Mouse (Mus musculus) MEL (cell line): ENCODE measurements around the gene Olfr273. TPM values are rescaled to one million over a fixed set of nuclear protein-coding genes. Genes with fewer than 3 reads are reported as not detected.

Experiments
- DNase-seq: peaks from one replicate; pipeline ENCODE4 v3.0.0; 2011; ENCODE audit warnings: low read depth, low spot score
- H3K27ac ChIP-seq: 2 replicates; pipeline ENCODE4 v1.5.1; 2012; ENCODE audit warnings: low read depth, mild to moderate bottlenecking, control low read depth, low read length, moderate library complexity; ENCODE audit not compliant: control insufficient read depth
- H3K27me3 ChIP-seq, 2 experiments: fragments of 150-350 bp in 1 of 2; sonication (generic) in 1 of 2; 2 replicates each; pipeline ENCODE4 v1.6.1; 2012; ENCODE audit warnings: low read length in 2 of 2, mild to moderate bottlenecking in 2 of 2, improper control_type of control experiment in 1 of 2, moderate library complexity in 1 of 2; ENCODE audit not compliant: insufficient read depth in 2 of 2, control insufficient read depth in 1 of 2
- H3K36me3 ChIP-seq, 2 experiments: 2 replicates each; pipeline ENCODE4 v1.6.1; 2012 to 2014; ENCODE audit warnings: low read length in 2 of 2, improper control_type of control experiment in 1 of 2, inconsistent platforms in 1 of 2, mild to moderate bottlenecking in 1 of 2; ENCODE audit not compliant: insufficient read depth in 2 of 2, control insufficient read depth in 1 of 2
- H3K4me1 ChIP-seq, 2 experiments: fragments of 150-350 bp in 1 of 2; sonication (generic) in 1 of 2; 2 replicates each; pipeline ENCODE4 v1.6.1; 2012; ENCODE audit warnings: low read length in 2 of 2, improper control_type of control experiment in 1 of 2, mild to moderate bottlenecking in 1 of 2; ENCODE audit not compliant: insufficient read depth in 2 of 2, control insufficient read depth in 1 of 2
- H3K4me3 ChIP-seq, 2 experiments: fragments of 150-350 bp in 1 of 2; sonication (generic) in 1 of 2; 2 replicates each; pipeline ENCODE4 v1.5.1; 2012; ENCODE audit warnings: low read depth in 2 of 2, low read length in 2 of 2, mild to moderate bottlenecking in 2 of 2, moderate library complexity in 2 of 2, control low read depth in 1 of 2, improper control_type of control experiment in 1 of 2; ENCODE audit not compliant: control insufficient read depth in 1 of 2, insufficient read depth in 1 of 2
- H3K79me2 ChIP-seq: 2 replicates; pipeline ENCODE4 v1.6.1; 2012; ENCODE audit warnings: mild to moderate bottlenecking, low read length, moderate library complexity; ENCODE audit not compliant: control insufficient read depth, poor library complexity, insufficient read depth
- H3K9ac ChIP-seq: 2 replicates; pipeline ENCODE4 v1.6.1; 2012; ENCODE audit warnings: low read depth, mild to moderate bottlenecking, control low read depth, low read length, moderate library complexity; ENCODE audit not compliant: control insufficient read depth, poor library complexity, severe bottlenecking
- H3K9me3 ChIP-seq: fragments of 150-350 bp; sonication (generic); replicated peaks from 2 replicates; pipeline ENCODE4 v1.6.1; 2012; ENCODE audit warnings: mild to moderate bottlenecking, low read length, improper control_type of control experiment, moderate library complexity; ENCODE audit not compliant: insufficient read depth
- CHD2 ChIP-seq: IDR thresholded peaks from 2 replicates; pipeline ENCODE4 v1.6.1; 2011; ENCODE audit warnings: low read length, improper control_type of control experiment
- CTCF ChIP-seq, 3 experiments: IDR thresholded peaks in 2 of 3; conservative IDR thresholded peaks in 1 of 3; 2 replicates each; pipeline ENCODE4 v1.5.1; 2011 to 2012; ENCODE audit warnings: low read length in 3 of 3, low read depth in 2 of 3, mild to moderate bottlenecking in 2 of 3, improper control_type of control experiment in 1 of 3, inconsistent platforms in 1 of 3, mixed read lengths in 1 of 3, moderate library complexity in 1 of 3; ENCODE audit not compliant: control insufficient read depth in 1 of 3, insufficient read depth in 1 of 3, poor library complexity in 1 of 3, severe bottlenecking in 1 of 3
- E2F4 ChIP-seq: IDR thresholded peaks from 2 replicates; pipeline ENCODE4 v1.6.1; 2011; ENCODE audit warnings: low read depth, low read length, improper control_type of control experiment, borderline replicate concordance
- ELF1 ChIP-seq: IDR thresholded peaks from 2 replicates; pipeline ENCODE4 v1.6.1; 2014; ENCODE audit warnings: low read depth, mild to moderate bottlenecking, inconsistent platforms, low read length, improper control_type of control experiment, moderate library complexity
- EP300 ChIP-seq, 2 experiments: IDR thresholded peaks; 2 replicates each; pipeline ENCODE4 v1.6.1; 2011; ENCODE audit warnings: improper control_type of control experiment in 2 of 2, low read length in 2 of 2, low read depth in 1 of 2, mild to moderate bottlenecking in 1 of 2
- ETS1 ChIP-seq: IDR thresholded peaks from 2 replicates; pipeline ENCODE4 v1.6.1; 2012; ENCODE audit warnings: low read depth, mild to moderate bottlenecking, inconsistent platforms, low read length, improper control_type of control experiment, moderate library complexity
- GATA1 ChIP-seq: IDR thresholded peaks from 2 replicates; pipeline ENCODE4 v1.6.1; 2011; ENCODE audit warnings: low read depth, low read length, improper control_type of control experiment
- JUND ChIP-seq: IDR thresholded peaks from 2 replicates; pipeline ENCODE4 v1.6.1; 2011; ENCODE audit warnings: low read depth, mild to moderate bottlenecking, improper control_type of control experiment, low read length
- MAFK ChIP-seq: IDR thresholded peaks from 2 replicates; pipeline ENCODE4 v1.6.1; 2011; ENCODE audit warnings: low read depth, mild to moderate bottlenecking, low read length, improper control_type of control experiment, borderline replicate concordance
- MAX ChIP-seq: IDR thresholded peaks from 2 replicates; pipeline ENCODE4 v1.6.1; 2011; ENCODE audit warnings: low read length, improper control_type of control experiment
- MAZ ChIP-seq: IDR thresholded peaks from 2 replicates; pipeline ENCODE4 v1.6.1; 2012; ENCODE audit warnings: low read depth, mild to moderate bottlenecking, inconsistent platforms, low read length, improper control_type of control experiment
- MYB ChIP-seq: IDR thresholded peaks from 2 replicates; pipeline ENCODE4 v1.6.1; 2011; ENCODE audit warnings: mild to moderate bottlenecking, low read depth, low read length, improper control_type of control experiment
- MYC ChIP-seq: IDR thresholded peaks from 2 replicates; pipeline ENCODE4 v1.6.1; 2011; ENCODE audit warnings: low read depth, mild to moderate bottlenecking, low read length, improper control_type of control experiment, moderate library complexity
- NELFE ChIP-seq: IDR thresholded peaks from 2 replicates; pipeline ENCODE4 v1.6.1; 2011; ENCODE audit warnings: low read depth, low read length, improper control_type of control experiment
- NRF1 ChIP-seq: IDR thresholded peaks from 2 replicates; pipeline ENCODE4 v1.6.1; 2014; ENCODE audit warnings: low read depth, mild to moderate bottlenecking, inconsistent platforms, low read length, improper control_type of control experiment, moderate library complexity; ENCODE audit not compliant: poor library complexity, insufficient read depth, severe bottlenecking
- RCOR1 ChIP-seq: IDR thresholded peaks from 2 replicates; pipeline ENCODE4 v1.6.1; 2012; ENCODE audit warnings: low read depth, mild to moderate bottlenecking, inconsistent platforms, low read length, improper control_type of control experiment
- SIN3A ChIP-seq: IDR thresholded peaks from 2 replicates; pipeline ENCODE4 v1.6.1; 2012; ENCODE audit warnings: low read length, improper control_type of control experiment, inconsistent platforms
- SMC3 ChIP-seq: IDR thresholded peaks from 2 replicates; pipeline ENCODE4 v1.6.1; 2011; ENCODE audit warnings: low read depth, low read length, improper control_type of control experiment
- TCF12 ChIP-seq: IDR thresholded peaks from 2 replicates; pipeline ENCODE4 v1.6.1; 2014; ENCODE audit warnings: low read depth, mild to moderate bottlenecking, inconsistent platforms, low read length, improper control_type of control experiment, moderate library complexity
- USF1 ChIP-seq: IDR thresholded peaks from 2 replicates; pipeline ENCODE4 v1.6.1; 2014; ENCODE audit warnings: low read depth, mild to moderate bottlenecking, inconsistent platforms, low read length, improper control_type of control experiment, moderate library complexity
- USF2 ChIP-seq, 2 experiments: IDR thresholded peaks; 2 replicates each; pipeline ENCODE4 v1.6.1; 2011 to 2012; ENCODE audit warnings: improper control_type of control experiment in 2 of 2, low read length in 2 of 2, borderline replicate concordance in 1 of 2, inconsistent platforms in 1 of 2, low read depth in 1 of 2, mild to moderate bottlenecking in 1 of 2; ENCODE audit not compliant: insufficient read depth in 1 of 2
- ZKSCAN1 ChIP-seq: IDR thresholded peaks from 2 replicates; pipeline ENCODE4 v1.6.1; 2012; ENCODE audit warnings: low read depth, mild to moderate bottlenecking, inconsistent platforms, low read length, improper control_type of control experiment, moderate library complexity
- ZNF384 ChIP-seq: IDR thresholded peaks from 2 replicates; pipeline ENCODE4 v1.6.1; 2012; ENCODE audit warnings: low read depth, mild to moderate bottlenecking, inconsistent platforms, low read length, improper control_type of control experiment
- polyA plus RNA-seq, 2 experiments: library from polyadenylated mRNA; stranded (reverse) in 1 of 2; unstranded in 1 of 2; fragments of >175 nt in 1 of 2; fragments of >200 nt in 1 of 2; gene quantifications; 2 replicates each; pipeline versions ENCODE4 v1.2.1 to v1.2.4; 2012; ENCODE audit warnings: low replicate concordance in 2 of 2, low read depth in 1 of 2; ENCODE audit not compliant: insufficient read length in 2 of 2, insufficient read depth in 1 of 2, missing spikeins in 1 of 2
- total RNA-seq: library from RNA; depleted of rRNA; stranded (reverse); fragments of 300-350 nt; gene quantifications from 2 replicates; pipeline ENCODE4 v1.2.3, GENCODE M21; 2012; rRNA removed

Gene Olfr273
- total RNA-seq (not detected in 2 replicates), polyA plus RNA-seq (not detected)

GRCm38 (mm10) chr4:52859136-52859535 is at the start of gene Olfr273:
Gene Olfr273, minus strand, starts transcription at chr4:52859236.
- no peaks in the 10 kb centered on the region for H3K79me2 ChIP-seq
- H3K9ac ChIP-seq, result no peak within 1 kb of the TSS
- H3K4me1 ChIP-seq, result no peaks in the 10 kb centered on the region
- TF ChIP-seq TCF12 (no peak), CHD2 (no peak), MYC (no peak), USF1 (no peak), E2F4 (no peak), EP300 (IDR thresholded peaks at IDR 0.05; ENCODE audit: low read depth in 1 of 2, low read length in 2 of 2) (no peak), ELF1 (no peak), MAX (no peak), MAZ (no peak), ZNF384 (no peak), RCOR1 (no peak), NRF1 (no peak), MAFK (no peak), SIN3A (no peak), ETS1 (no peak)
- TF ChIP-seq, all 39 proteins: peak for 0
- Histone ChIP-seq H3K4me3 (no peak within 1 kb of the TSS), H3K36me3 (no peaks in the 10 kb centered on the region), H3K27me3 (no peaks in the 10 kb centered on the region), H3K9me3 (no peaks in the 10 kb centered on the region), H3K27ac (no peak within 1 kb of the TSS)
- no peak for DNase-seq

GRCm38 (mm10) chr4:52864156-52864555 is 5.1 kb upstream of the Olfr273 start:
- H3K79me2 ChIP-seq, result no peaks in the 10 kb centered on the region
- no peak for TF ChIP-seq ELF1
- TF ChIP-seq CTCF (IDR thresholded peaks at IDR 0.05 in 2 of 3, conservative IDR thresholded peaks at IDR 0.05 in 1 of 3; ENCODE audit: control insufficient read depth in 1 of 3, insufficient read depth in 1 of 3, low read depth in 2 of 3, low read length in 3 of 3, poor library complexity in 1 of 3, severe bottlenecking in 1 of 3), result no peak
- no peak for TF ChIP-seq SMC3
- no peak for TF ChIP-seq MAX
- TF ChIP-seq RCOR1, result no peak
- TF ChIP-seq NELFE, result no peak
- TF ChIP-seq MYB, result no peak
- no peak for TF ChIP-seq GATA1
- no peak for TF ChIP-seq ZKSCAN1
- TF ChIP-seq JUND, result no peak
- TF ChIP-seq MAFK, result no peak
- no peak for TF ChIP-seq USF2 (IDR thresholded peaks at IDR 0.05; ENCODE audit: borderline replicate concordance in 1 of 2, insufficient read depth in 1 of 2, low read depth in 1 of 2, low read length in 2 of 2)
- no peak overlapping the region for H3K4me3 ChIP-seq
- H3K27ac ChIP-seq, result no peak overlapping the region
- no peaks in the 10 kb centered on the region for H3K4me1 ChIP-seq
- H3K9me3 ChIP-seq, result no peaks in the 10 kb centered on the region
- H3K36me3 ChIP-seq, result no peaks in the 10 kb centered on the region
- no peak for DNase-seq
- no peak overlapping the region for H3K9ac ChIP-seq
- no peaks in the 10 kb centered on the region; a peak in 1 of 4 replicates for H3K27me3 ChIP-seq
